Mouse (Mus musculus) embryonic facial prominence, embryonic 11.5 days (tissue): ENCODE results near the gene Sdc3. TPM values are rescaled to one million over a fixed set of nuclear protein-coding genes. Genes with fewer than 3 reads are reported as not detected.

ENCODE experiments used
- ATAC-seq: fragments of 200-750 bp; cut with Nextera tagmentation; replicated peaks from 2 replicates; pipeline ENCODE4 v1.8.0; 2017; ENCODE audit warnings: low read depth; ENCODE audit not compliant: insufficient number of reproducible peaks, low FRiP score, low TSS enrichment
- DNase-seq: peaks from one replicate; pipeline ENCODE4 v3.0.0-alpha.2; 2015; ENCODE audit warnings: low spot score
- H3K27ac ChIP-seq: fragments of 300-500 bp; sonication (generic); replicated peaks from 2 replicates; pipeline ENCODE4 v1.5.1; 2014; ENCODE audit warnings: mild to moderate bottlenecking, low read depth, low read length, control low read depth
- H3K27me3 ChIP-seq: fragments of 300-500 bp; sonication (generic); 2 replicates; pipeline ENCODE4 v1.6.1; 2014; ENCODE audit warnings: mild to moderate bottlenecking, low read length, moderate library complexity, mixed read lengths; ENCODE audit not compliant: control insufficient read depth, insufficient read depth
- H3K36me3 ChIP-seq: fragments of 300-500 bp; sonication (generic); replicated peaks from 2 replicates; pipeline ENCODE4 v1.6.1; 2014; ENCODE audit warnings: low read depth, mild to moderate bottlenecking, low read length, moderate library complexity, mixed read lengths; ENCODE audit not compliant: control insufficient read depth, insufficient read depth
- H3K4me1 ChIP-seq: fragments of 300-500 bp; sonication (generic); 2 replicates; pipeline ENCODE4 v1.6.1; 2014; ENCODE audit warnings: low read length, mixed read lengths; ENCODE audit not compliant: control insufficient read depth, insufficient read depth
- H3K4me2 ChIP-seq: fragments of 300-500 bp; sonication (generic); 2 replicates; pipeline ENCODE4 v1.6.1; 2014; ENCODE audit warnings: low read depth, mild to moderate bottlenecking, control low read depth, low read length, moderate library complexity
- H3K4me3 ChIP-seq: fragments of 300-500 bp; sonication (generic); 2 replicates; pipeline ENCODE4 v1.5.1; 2014; ENCODE audit warnings: low read depth, low read length, control low read depth
- H3K9ac ChIP-seq: fragments of 300-500 bp; sonication (generic); replicated peaks from 2 replicates; pipeline ENCODE4 v1.6.1; 2014; ENCODE audit warnings: mild to moderate bottlenecking, control low read depth, low read length
- H3K9me3 ChIP-seq: fragments of 300-500 bp; sonication (generic); replicated peaks from 2 replicates; pipeline ENCODE4 v1.6.1; 2016; ENCODE audit warnings: mild to moderate bottlenecking, low read length, inconsistent platforms, mixed read lengths; ENCODE audit not compliant: control insufficient read depth
- WGBS: fragments of 180-500 bp; shearing (Covaris S2); extraction: QIAGEN DNeasy Blood & Tissue Kit; methylation state at CpG from one replicate; pipeline ENCODE4 v1.1.7; 2014; 5-methylcytosine and 5-hydroxymethylcytosine counted together
- polyA plus RNA-seq: library from polyadenylated mRNA; unstranded; fragments of >200 nt; fragmentation: Nextera tagmentation; extraction: Ambion mirVana; gene quantifications from 2 replicates; pipeline ENCODE4 v1.2.1, GENCODE M21; 2014

The Sdc3 gene
- polyA plus RNA-seq, 1 experiment from 2014 or later: 12.3 TPM

DNA sequence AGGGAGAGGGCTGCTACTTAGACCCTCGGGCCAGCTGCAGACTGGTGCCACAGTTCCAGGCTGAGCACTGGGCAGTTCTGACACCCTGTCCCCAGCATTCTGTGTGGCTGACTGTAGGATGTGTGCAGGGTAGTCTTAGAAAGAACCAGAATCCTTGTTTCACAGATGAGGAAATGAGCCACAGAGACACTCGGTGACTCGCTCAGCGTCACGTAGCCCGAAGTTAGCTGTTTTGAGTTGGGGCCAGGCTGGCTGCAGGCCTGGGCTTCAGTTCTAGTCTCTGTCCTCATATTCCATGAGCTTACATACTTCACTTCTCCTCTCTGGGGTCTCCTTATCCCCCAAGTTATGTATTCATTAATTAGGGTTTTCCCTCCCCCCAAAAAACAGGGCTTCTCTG is 3.6 kb downstream of the Sdc3 start:
- no peak overlapping the region for H3K4me2 ChIP-seq
- 86% methylated on average over 6 of the region's 6 CpGs for WGBS
- no peak overlapping the region for H3K27ac ChIP-seq
- no peaks in the 10 kb centered on the region for H3K27me3 ChIP-seq
- ATAC-seq: no peak
- H3K36me3 ChIP-seq: no peaks in the 10 kb centered on the region
- H3K4me3 ChIP-seq: no peak overlapping the region
- DNase-seq: no peak
- no peak overlapping the region for H3K9ac ChIP-seq
- peaks cover 27% of the 10 kb centered on the region for H3K4me1 ChIP-seq
- no peaks in the 10 kb centered on the region for H3K9me3 ChIP-seq

DNA sequence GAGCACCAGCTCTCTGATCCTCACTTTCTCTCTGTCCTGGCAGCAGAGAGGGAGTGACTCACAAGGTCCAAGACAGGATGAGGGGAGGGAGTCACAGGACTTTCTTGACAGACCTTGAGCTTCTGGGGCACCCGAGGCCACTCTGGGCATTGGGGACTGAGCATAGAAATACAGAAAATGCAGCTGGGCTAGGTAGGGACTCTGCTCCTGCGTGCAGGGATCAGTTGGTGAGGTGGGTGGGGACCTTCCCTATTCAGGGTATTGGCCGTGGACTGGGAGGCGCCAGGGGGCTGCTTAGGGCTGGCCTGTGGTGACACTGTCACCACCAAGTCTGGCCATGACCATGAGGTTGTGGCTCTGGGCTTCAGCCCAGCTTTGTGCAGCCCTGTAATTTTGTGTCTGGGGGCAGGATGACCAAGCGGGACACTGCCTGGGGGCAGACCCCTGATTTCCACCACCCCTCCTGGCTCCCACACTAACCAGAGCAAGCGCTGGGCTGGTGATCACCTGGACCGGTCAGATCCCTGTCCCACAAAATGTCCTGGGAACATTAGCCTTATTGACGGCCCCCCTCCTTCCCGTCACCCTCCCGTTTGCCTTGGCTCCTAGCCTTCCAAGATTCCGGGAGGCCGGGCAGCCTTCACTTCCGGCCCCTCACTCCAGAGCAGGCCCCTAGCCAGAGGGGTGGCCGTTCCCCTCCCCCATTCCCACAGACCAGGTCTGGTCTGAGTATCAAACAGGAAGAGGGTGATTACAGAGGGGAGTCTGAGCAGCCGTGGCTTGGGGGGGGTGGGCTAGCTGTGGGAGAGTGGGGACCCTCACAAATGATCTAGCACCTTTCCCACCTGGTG is 5.1 kb downstream of the Sdc3 start:
- H3K4me3 ChIP-seq: no peak overlapping the region
- WGBS: 17% methylated on average over 15 of the region's 15 CpGs
- H3K4me2 ChIP-seq: no peak overlapping the region
- H3K9ac ChIP-seq: no peak overlapping the region; the same call in 1 of the 2 replicates
- no peaks in the 10 kb centered on the region for H3K9me3 ChIP-seq
- peaks cover 27% of the 10 kb centered on the region for H3K4me1 ChIP-seq
- peak; percentile 61; the same call in 1 of the 2 replicates for ATAC-seq
- H3K36me3 ChIP-seq: no peaks in the 10 kb centered on the region
- DNase-seq: peak; percentile 60
- H3K27me3 ChIP-seq: no peaks in the 10 kb centered on the region
- H3K27ac ChIP-seq: no peak overlapping the region

DNA sequence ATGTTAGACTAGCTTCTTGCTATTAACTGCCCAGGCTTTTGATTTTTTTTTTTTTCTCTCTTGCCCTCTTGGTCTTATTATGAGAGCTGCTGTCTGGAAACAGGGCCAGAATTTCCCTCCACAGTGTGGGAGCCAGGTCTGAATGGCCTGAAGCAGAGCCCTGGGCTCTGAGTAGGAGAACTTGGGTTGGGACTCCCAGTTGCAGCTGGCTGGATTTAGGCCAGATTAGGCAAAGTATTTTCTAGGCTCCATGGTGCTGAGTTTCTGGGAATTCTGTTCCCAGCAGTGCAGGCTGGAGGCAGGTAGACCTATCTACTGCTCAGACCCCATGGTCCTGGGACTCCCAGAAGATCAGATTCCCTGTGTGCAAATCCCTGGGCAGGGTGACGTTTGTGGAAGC is 6.1 kb downstream of the Sdc3 start:
- WGBS: 57% methylated on average over 1 of the region's 1 CpGs
- no peaks in the 10 kb centered on the region for H3K27me3 ChIP-seq
- no peak overlapping the region for H3K9ac ChIP-seq
- no peaks in the 10 kb centered on the region for H3K9me3 ChIP-seq
- 0 out of 2 replicates have a peak overlapping the region, but pooled peaks have one; percentile 8 for H3K27ac ChIP-seq
- DNase-seq (no peak), ATAC-seq (no peak)
- no peak overlapping the region for H3K4me3 ChIP-seq
- peaks cover 23% of the 10 kb centered on the region for H3K4me1 ChIP-seq
- H3K36me3 ChIP-seq: no peaks in the 10 kb centered on the region
- no peak overlapping the region for H3K4me2 ChIP-seq

DNA sequence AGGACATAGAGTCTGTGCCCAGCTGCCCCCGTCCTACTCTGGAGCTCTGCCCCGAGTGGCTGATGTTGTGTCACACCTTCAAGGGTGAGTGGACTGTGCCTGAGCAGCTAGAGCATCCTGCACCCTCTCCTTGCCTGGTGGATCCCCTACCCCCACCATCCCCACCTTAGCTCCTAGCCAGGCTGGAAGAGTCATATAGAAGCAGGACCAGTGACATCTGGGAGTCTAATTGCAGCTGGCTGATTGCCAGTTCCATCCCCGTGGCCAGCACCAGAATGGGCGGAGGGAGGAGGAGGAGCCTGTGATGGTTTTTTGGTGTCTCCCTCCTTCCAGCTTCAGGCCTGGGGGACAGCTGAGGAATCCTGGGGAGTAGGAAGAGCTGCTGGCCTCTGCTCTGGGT is 6.8 kb downstream of the Sdc3 start:
- 50% methylated on average over 4 of the region's 4 CpGs for WGBS
- H3K4me1 ChIP-seq: peaks cover 23% of the 10 kb centered on the region
- no peak overlapping the region for H3K9ac ChIP-seq
- DNase-seq (peak; percentile 47), ATAC-seq (no peak)
- H3K9me3 ChIP-seq: no peaks in the 10 kb centered on the region
- H3K4me2 ChIP-seq: no peak overlapping the region
- no peaks in the 10 kb centered on the region for H3K36me3 ChIP-seq
- no peaks in the 10 kb centered on the region for H3K27me3 ChIP-seq
- no peak overlapping the region for H3K27ac ChIP-seq
- H3K4me3 ChIP-seq: no peak overlapping the region

DNA sequence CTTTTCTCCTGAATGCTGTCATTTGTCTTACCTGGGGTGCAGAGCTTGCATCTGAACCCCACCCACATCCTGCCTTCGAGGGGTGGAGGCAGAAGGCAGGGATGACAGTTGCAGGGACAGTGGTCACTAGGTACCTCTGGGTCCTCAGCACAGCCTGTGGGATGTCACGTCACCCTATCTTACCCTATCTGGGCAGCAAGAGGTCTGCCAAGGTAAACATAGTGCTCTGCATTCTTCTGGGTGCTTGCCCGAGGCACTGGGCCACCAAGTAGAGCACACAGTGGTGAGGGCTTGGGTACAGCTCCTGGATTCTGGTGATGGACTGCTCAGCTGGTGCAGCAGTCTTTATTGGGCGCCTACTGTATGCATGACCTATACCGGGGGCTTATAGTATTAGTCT is 7.2 kb downstream of the Sdc3 start:
- H3K9me3 ChIP-seq: no peaks in the 10 kb centered on the region
- H3K9ac ChIP-seq: no peak overlapping the region
- no peaks in the 10 kb centered on the region for H3K36me3 ChIP-seq
- H3K4me1 ChIP-seq: peaks cover 23% of the 10 kb centered on the region
- H3K27me3 ChIP-seq: no peaks in the 10 kb centered on the region
- no peak overlapping the region for H3K4me2 ChIP-seq
- no peak overlapping the region for H3K27ac ChIP-seq
- no peak for DNase-seq
- no peak for ATAC-seq
- WGBS: 84% methylated on average over 5 of the region's 5 CpGs
- H3K4me3 ChIP-seq: no peak overlapping the region

DNA sequence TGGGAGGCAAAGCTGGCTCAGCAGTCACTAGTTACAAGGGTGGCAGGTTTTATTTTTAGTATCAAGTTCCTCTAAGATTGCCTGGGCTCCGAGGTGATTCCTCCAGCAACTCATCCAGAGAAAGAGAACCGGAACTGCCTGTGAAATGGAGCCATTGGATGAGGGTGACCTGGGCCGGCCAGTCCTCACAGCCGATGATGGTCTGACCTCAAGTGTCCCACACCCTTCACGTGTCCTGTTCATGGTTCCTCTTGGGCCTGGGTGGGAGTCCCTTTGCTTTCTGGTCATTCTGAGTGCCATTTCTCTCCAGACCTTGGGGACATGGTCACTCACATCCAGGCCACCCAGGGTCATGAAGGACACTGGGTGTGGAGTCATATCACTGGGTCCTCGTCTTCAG is 7.8 kb downstream of the Sdc3 start:
- Histone ChIP-seq H3K36me3 (no peaks in the 10 kb centered on the region), H3K27ac (no peak overlapping the region), H3K9me3 (no peaks in the 10 kb centered on the region), H3K4me1 (peaks cover 23% of the 10 kb centered on the region), H3K4me3 (no peak overlapping the region), H3K4me2 (no peak overlapping the region), H3K9ac (no peak overlapping the region), H3K27me3 (no peaks in the 10 kb centered on the region)
- no peak for DNase-seq
- WGBS: 81% methylated on average over 6 of the region's 6 CpGs
- ATAC-seq: no peak

DNA sequence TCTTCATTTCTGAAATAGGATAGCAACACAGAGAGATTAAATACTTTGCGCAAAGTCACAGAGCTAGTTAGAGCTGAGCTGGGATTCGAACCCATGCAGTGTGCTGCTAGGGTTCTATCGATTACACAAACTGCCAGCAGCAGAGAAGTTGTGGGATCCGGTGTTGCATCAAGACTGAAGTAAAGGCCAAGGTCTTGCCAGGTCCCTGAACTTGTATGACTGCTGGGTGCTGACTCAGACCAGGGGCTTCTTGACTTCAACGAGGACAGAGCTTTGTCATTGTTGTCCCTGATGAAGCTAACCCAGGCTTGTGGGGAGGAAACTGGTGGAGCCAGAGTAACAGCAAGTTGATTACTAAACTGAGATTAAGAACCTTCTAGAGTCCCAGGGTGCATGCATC is 8.9 kb downstream of the Sdc3 start:
- DNase-seq (no peak), ATAC-seq (no peak)
- Histone ChIP-seq H3K27me3 (no peaks in the 10 kb centered on the region), H3K4me3 (no peak overlapping the region), H3K27ac (no peak overlapping the region), H3K9me3 (no peaks in the 10 kb centered on the region), H3K36me3 (no peaks in the 10 kb centered on the region), H3K4me1 (peaks cover 23% of the 10 kb centered on the region), H3K4me2 (no peak overlapping the region), H3K9ac (no peak overlapping the region)
- 91% methylated on average over 5 of the region's 5 CpGs for WGBS

DNA sequence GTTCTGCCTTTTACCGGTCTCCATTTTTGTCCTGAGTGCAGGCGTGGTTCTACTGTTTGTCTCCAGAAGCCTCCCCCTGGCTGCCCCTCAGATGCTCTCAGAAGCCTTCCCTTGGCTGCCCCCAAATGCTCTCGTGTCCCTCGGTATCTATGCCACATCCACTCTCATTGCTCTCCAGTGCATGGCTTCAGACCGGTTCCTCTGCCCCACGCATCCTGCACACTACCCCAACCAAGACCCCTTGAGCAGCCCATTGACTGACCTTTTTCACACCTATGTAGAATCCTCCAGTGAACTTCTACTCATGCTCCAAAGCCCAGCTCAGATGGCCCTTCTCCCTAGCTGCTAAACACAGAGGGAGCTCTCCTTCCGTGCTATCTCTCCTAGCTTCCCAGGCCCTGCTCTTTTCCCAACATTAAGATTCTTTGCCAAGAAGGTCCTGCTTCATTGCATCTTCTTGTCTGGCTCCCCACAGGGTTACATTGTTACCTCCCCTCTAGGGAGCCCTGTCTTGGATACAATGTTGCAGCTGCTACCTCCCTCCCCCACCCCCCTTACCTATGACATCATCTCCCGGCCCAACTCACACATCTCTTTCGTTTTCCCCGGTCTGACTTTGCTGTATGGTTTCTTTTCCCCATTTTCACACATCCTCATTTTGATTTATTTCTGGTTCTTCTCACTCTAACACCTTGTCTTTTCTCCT is 9.4 kb downstream of the Sdc3 start:
- no peaks in the 10 kb centered on the region for H3K9me3 ChIP-seq
- 63% methylated on average over 10 of the region's 10 CpGs for WGBS
- no peaks in the 10 kb centered on the region for H3K36me3 ChIP-seq
- no peaks in the 10 kb centered on the region for H3K27me3 ChIP-seq
- DNase-seq (peak; percentile 50), ATAC-seq (no peak)
- H3K4me2 ChIP-seq: no peak overlapping the region
- H3K4me1 ChIP-seq: peaks cover 23% of the 10 kb centered on the region
- no peak overlapping the region for H3K27ac ChIP-seq
- no peak overlapping the region for H3K9ac ChIP-seq
- no peak overlapping the region for H3K4me3 ChIP-seq
